Mouse (Mus musculus) Patski (cell line): ENCODE data around the gene Olfr95. TPM values are rescaled to one million over a fixed set of nuclear protein-coding genes. Genes with fewer than 3 reads are reported as not detected.

Source experiments
- ATAC-seq: fragments of 100-300 bp; one replicate; pipeline ENCODE4 v1.8.0; 2021
- CTCF ChIA-PET: fragments of 350-600 bp; sonication (Branson Sonifier 250); formaldehyde crosslinking; loops from one replicate; lab custom pipeline; 2022; ENCODE audit warnings: inconsistent platforms; lab: Charles Lee
- POLR2A ChIA-PET: fragments of 350-600 bp; sonication (Branson Sonifier 250); formaldehyde crosslinking; loops from one replicate; lab custom pipeline; 2022; ENCODE audit warnings: antibody characterized with exemption, inconsistent platforms; lab: Charles Lee
- DNase-seq: peaks from one replicate; pipeline ENCODE4 v3.0.0-alpha.2; 2011; ENCODE audit warnings: low read depth, low spot score
- H3K27me3 ChIP-seq: fragments of 371-371 bp; one replicate; pipeline ENCODE4 v1.5.1; 2021
- CTCF ChIP-seq: fragments of 100-300 bp; IDR thresholded peaks from one replicate; pipeline ENCODE4 v1.5.1; 2021
- in situ Hi-C: fragments of 300-500 bp; cut with MboI; formaldehyde crosslinking; loops from 3 replicates; pipeline ENCODE4 v1.11.1; 2018; ENCODE audit warnings: low pct_unique_long_range_greater_than_20kb, mixed read lengths
- polyA plus RNA-seq: library from polyadenylated mRNA; unstranded; gene quantifications from one replicate; pipeline ENCODE4 v1.2.3, GENCODE M21; 2021

Olfr95 gene
- polyA plus RNA-seq, 1 experiment from 2014 or later: not detected

DNA sequence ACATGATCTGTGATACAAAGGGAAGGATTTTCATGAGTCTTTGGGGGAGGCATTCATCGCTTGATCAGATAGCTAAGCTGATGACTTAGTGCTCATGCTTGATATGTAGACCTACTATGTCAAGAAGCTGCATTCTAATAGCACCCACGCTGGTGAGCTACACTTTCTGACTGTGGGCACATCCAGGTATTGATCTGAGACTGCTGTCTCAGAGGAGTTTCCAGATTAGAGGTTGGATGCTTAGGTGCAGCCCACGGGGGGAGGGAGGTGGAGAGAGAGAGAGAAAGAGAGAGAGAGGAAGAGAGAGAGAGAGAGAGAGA lies 9.0 kb downstream of the Olfr95 start:
- no peak for TF ChIP-seq CTCF
- DNase-seq (no peak), ATAC-seq (no peak)
- POLR2A ChIA-PET: interaction anchor here (0.7 kb wide), 1 partner anchor 121 kb away, joined by 6 read pairs; no protein-coding TSS in a partner anchor
- CTCF ChIA-PET: interaction anchor here (0.6 to 5.9 kb wide), 19 partner anchors 8 to 312 kb away, joined by 3 to 53 read pairs (median 4); partner anchors contain the start of genes Olfr90 and Ubd
- in situ Hi-C loops: loop anchor here (5.0 kb wide), 2 partner anchors 122 to 312 kb away; partner anchors contain the start of gene Trim40
- peaks cover 19% of the 10 kb centered on the region for H3K27me3 ChIP-seq

DNA sequence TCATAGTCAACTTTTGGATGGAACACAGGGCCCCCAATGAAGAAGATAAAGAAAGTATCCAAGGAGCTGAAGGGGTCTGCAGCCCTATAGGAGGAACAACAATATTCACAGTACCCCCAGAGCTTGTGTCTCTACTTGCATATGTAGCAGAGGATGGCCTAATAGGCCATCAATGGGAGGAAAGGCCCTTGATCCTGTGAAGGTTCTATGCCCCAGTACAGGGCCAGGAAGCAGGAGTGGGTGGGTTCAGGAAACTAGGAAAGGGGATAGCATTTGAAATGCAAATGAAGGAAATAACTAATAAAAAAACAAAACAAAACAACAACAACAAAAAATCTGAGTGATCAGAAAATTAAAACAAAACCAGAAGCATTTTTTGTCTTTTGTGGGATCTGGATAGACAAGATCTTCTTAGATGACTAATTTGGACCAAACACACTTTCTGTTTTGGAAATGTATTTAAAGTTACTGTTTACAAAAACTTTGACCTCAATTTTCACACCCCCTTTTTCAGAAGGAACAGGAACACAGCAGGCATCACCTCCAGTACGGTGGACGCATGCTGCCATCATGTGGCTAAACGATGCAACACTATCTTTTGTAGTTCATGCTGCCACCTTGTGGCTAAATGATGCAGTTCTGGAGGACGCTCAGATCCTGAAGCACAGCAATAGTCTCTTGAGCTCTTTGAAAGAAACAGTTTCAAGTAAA lies 9.6 kb downstream of the Olfr95 start:
- TF ChIP-seq CTCF: peak; percentile 98
- H3K27me3 ChIP-seq: peaks cover 19% of the 10 kb centered on the region
- DNase-seq: peak; percentile 28
- in situ Hi-C loops: loop anchor here (5.0 kb wide), 2 partner anchors 121 to 311 kb away; partner anchors contain the start of gene Trim40
- CTCF ChIA-PET: interaction anchor here (0.6 to 5.9 kb wide), 19 partner anchors 9 to 311 kb away, joined by 3 to 53 read pairs (median 4); partner anchors contain the start of genes Olfr90 and Ubd
- peak; percentile 88 for ATAC-seq
- POLR2A ChIA-PET: interaction anchor here (0.7 kb wide), 1 partner anchor 120 kb away, joined by 6 read pairs; no protein-coding TSS in a partner anchor

DNA sequence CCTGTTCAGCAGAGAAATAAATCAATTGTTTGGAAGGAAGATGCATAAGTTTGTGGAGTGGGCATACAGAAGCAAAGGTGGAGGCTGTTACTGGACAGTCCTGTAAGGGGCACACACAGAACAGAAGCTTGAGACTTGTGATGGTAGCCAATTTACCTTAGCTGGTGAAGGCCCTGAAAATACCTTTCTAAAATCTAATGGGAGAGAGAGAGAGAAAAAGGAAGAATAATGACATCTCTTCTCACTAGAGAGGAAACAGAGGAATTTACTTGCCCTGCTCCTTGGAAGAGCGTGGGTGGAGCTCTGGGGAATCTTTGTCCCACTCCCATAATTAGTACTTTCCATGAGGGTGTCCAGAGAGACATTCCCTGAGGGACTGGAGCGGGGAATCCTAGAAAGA lies 12.0 kb downstream of the Olfr95 start, which contains the start of gene Olfr94:
Gene Olfr94 (minus strand): TSS at position 101 of the 400 bp plus-strand sequence.
- POLR2A ChIA-PET: no interaction called here
- TF ChIP-seq CTCF: no peak
- ATAC-seq: no peak
- CTCF ChIA-PET: interaction anchor here (5.9 kb wide), 1 partner anchor 117 kb away, joined by 53 read pairs; no protein-coding TSS in a partner anchor
- peaks cover 13% of the 10 kb centered on the region for H3K27me3 ChIP-seq
- DNase-seq: no peak
- in situ Hi-C loops: loop anchor here (5.0 kb wide), 2 partner anchors 119 to 309 kb away; partner anchors contain the start of gene Trim40

DNA sequence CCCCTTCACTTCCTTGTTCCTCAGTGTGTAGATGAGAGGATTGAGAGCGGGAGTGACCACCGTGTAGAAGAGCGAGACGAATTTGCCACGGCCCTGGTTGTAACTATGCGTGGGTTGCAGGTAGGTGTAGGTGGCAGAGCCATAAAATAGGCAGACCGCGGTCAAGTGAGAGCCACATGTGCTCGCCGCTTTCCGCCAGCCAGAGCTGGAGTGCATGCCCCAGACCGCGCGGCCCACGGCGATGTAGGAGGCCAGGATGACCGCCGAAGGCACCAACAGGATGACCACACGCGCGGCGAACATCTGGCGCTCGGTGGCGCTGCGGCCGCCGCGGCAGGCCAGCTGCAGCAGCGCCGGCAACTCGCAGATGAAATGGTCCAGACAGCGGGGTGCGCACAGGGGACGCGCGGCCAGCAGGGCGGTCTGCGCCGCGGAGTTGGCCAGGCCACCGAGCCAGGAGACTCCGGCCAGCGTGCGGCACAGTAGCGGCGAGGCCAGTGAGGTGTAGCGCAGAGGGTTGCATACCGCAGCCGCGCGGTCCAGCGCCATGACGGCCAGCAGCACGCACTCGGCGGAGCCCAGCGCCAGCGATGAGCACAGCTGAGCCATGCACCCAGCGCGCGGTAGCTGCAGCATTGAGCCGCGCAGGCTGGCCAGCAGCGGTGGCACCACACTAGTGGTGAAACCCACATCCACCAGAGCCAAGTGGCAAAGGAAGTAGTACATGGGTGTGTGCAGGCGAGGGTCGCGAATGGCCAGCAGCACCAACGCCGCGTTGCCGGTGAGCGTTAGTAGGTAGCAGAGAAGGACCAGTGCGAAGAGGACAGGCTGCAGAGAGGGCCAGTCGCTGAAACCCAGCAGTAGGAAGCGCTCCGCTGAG lies 15.8 kb downstream of the Olfr95 start:
- in situ Hi-C loops: no loop called here
- ChIA-PET POLR2A (no interaction called here), CTCF (interaction anchor here (1.5 kb wide), 1 partner anchor 305 kb away, joined by 5 read pairs; no protein-coding TSS in a partner anchor)
- H3K27me3 ChIP-seq: peaks cover 10% of the 10 kb centered on the region
- DNase-seq (no peak), ATAC-seq (no peak)
- TF ChIP-seq CTCF: no peak

DNA sequence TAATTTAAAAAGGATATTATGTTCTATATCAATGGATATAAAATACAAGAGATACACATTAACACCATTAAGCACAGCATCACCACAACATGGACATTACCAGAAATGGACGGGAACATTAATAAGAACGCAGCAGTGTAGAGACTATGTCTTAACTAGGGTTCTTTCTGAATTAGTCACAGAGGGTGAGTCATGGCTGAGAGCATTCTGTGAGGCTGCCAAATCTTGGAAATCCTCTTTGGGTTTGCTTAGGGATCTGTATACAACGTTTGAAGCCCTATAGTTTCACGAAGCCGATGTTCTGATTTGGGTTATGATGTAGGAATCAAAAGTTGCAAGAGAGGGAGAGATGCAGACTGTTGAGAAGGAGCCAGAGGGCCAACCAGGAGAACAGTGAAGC lies 18.1 kb downstream of the Olfr95 start:
- CTCF ChIA-PET: interaction anchor here (2.7 kb wide), 1 partner anchor 9 kb away, joined by 11 read pairs; no protein-coding TSS in a partner anchor
- POLR2A ChIA-PET: no interaction called here
- TF ChIP-seq CTCF: no peak
- H3K27me3 ChIP-seq: no peaks in the 10 kb centered on the region
- peak; percentile 89 for ATAC-seq
- peak; percentile 15 for DNase-seq
- in situ Hi-C loops: no loop called here

DNA sequence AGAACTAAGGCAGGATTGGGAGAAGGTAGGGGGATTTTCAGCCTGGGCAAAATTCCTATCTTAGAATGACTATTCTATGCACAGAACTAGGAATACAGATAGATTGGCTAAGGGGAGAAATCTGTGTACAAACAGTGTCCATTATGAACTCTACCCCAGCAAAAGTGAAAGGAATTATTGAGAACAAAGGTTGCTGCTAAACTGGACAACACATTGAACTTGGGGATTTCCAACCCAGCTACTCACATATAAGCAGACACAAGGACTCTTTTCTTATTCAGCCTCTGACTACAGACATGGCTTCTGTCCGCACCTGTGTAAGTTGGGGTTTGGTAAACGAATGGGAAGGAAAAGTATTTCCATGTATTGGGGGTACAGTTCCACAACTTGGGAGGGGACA lies 19.3 kb downstream of the Olfr95 start, which contains the start of gene Ubd:
Gene Ubd (plus strand): TSS at position 237 of the 400 bp plus-strand sequence.
- ATAC-seq: no peak
- ChIA-PET CTCF (interaction anchor here (2.0 to 2.7 kb wide), 2 partner anchors 11 to 110 kb away, joined by 5 to 11 read pairs; no protein-coding TSS in a partner anchor), POLR2A (no interaction called here)
- no peak for DNase-seq
- H3K27me3 ChIP-seq: peaks cover 2% of the 10 kb centered on the region
- no peak for TF ChIP-seq CTCF
- in situ Hi-C loops: no loop called here

DNA sequence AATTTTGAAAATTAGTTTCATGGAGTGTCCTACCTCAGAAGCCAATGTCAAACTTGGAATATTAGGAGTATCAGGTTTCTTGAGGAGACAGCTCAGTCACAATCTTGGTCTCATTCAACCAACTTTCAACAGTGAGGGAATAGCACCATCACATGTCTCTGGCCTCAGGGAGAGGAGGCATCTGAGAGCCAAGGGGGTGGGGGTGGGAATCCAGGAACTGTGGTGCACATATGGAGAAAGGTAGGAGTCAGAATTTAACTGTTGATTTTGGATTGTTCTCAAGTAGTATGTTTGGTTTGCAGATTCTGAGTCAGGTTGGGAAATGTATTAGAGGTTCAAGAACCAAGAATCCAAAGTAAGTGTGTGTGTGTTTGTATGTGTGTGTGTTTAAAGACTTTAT lies 19.9 kb downstream of the Olfr95 start:
- in situ Hi-C loops: no loop called here
- no peak for TF ChIP-seq CTCF
- POLR2A ChIA-PET: no interaction called here
- H3K27me3 ChIP-seq: peaks cover 3% of the 10 kb centered on the region
- CTCF ChIA-PET: interaction anchor here (1.1 to 2.7 kb wide), 3 partner anchors 11 to 109 kb away, joined by 3 to 11 read pairs (median 5); no protein-coding TSS in a partner anchor
- ATAC-seq (no peak), DNase-seq (no peak)

DNA sequence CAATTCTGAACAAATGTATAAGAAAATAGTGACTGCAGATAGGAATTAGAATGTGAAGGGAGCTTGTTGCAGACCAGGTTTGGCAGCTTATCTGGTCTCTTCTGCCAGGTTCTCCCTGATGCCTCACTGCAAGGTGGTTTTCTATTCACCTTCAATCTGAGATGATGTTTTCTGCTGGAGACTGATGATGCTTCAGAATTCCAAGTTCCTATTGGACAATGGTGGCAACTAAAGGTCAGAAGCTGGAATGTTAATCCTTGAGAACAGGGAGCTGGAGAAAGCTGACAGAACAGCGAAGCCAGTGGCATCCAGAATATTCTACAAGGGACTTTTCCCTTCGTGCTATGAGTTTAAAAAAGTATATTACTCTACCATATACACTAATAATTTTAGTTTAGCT lies 22.2 kb downstream of the Olfr95 start:
- TF ChIP-seq CTCF: no peak
- in situ Hi-C loops: no loop called here
- peak; percentile 3 for DNase-seq
- ATAC-seq: no peak
- H3K27me3 ChIP-seq: peaks cover 3% of the 10 kb centered on the region
- ChIA-PET POLR2A (no interaction called here), CTCF (interaction anchor here (1.2 kb wide), 1 partner anchor 107 kb away, joined by 3 read pairs; no protein-coding TSS in a partner anchor)

DNA sequence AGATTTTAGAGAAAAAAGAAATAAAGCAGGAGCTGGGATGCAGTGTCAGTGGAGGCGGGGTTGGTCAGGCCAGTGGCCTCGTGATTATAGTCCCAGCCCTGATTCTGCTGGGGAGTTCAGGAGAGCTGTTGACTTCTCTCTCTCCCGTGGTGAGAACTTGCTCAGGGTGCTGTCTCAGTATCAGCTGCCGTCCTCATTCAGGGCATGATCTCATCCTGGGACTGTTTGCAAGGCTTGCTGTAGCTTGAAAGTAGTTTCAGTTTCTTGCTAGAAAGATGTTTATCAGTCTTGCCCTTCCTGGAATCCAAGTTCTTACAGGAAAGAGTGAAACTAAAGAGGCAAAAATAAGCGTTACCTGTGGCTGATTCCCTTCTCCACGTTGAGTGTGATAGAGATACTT lies 27.4 kb downstream of the Olfr95 start:
- ChIA-PET POLR2A (no interaction called here), CTCF (no interaction called here)
- DNase-seq (no peak), ATAC-seq (peak; percentile 57)
- peaks cover 3% of the 10 kb centered on the region for H3K27me3 ChIP-seq
- TF ChIP-seq CTCF: no peak
- in situ Hi-C loops: no loop called here

DNA sequence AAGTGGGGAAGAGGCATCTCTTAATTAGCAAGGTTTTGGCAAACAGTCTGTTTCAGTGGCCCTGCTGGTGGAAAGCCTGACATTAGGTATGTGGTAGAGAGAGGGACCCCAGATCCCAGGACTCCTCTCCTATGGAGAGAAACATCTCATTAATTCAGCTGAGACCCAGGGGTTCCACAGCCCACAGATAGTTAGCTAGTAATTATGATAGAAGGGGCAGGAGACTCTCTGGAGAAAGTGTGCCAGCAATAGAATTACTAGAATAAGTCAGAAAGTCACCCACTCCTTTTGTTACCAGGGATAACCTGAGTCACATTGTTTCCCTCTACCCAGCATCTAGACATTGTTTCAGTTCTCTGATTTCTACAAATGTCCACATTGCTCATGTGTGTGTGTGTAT lies 51.5 kb downstream of the Olfr95 start, which contains the start of gene Olfr93:
Gene Olfr93 (minus strand): TSS at position 101 of the 400 bp plus-strand sequence.
- CTCF ChIA-PET: no interaction called here
- POLR2A ChIA-PET: no interaction called here
- no peak for TF ChIP-seq CTCF
- no peak for DNase-seq
- in situ Hi-C loops: no loop called here
- ATAC-seq: no peak
- peaks cover 7% of the 10 kb centered on the region for H3K27me3 ChIP-seq

Other genes starting within 250 kb of the Olfr95 start
- gene 2410137M14Rik, start 231.9 kb downstream of the Olfr95 start, polyA plus RNA-seq: not detected
- 0.28 TPM for gene H2-M5, start 223.6 kb downstream of the Olfr95 start, polyA plus RNA-seq
- gene Zfp57, start 212.0 kb downstream of the Olfr95 start, polyA plus RNA-seq: 36.3 TPM
- gene Mog, start 189.7 kb downstream of the Olfr95 start, polyA plus RNA-seq: 0.10 TPM
- gene Gabbr1, start 167.2 kb downstream of the Olfr95 start, polyA plus RNA-seq: 44.4 TPM
- not detected for gene Olfr90, start 124.6 kb downstream of the Olfr95 start, polyA plus RNA-seq
- gene Olfr91, start 114.8 kb downstream of the Olfr95 start, polyA plus RNA-seq: not detected
- not detected for gene Olfr92, start 93.0 kb downstream of the Olfr95 start, polyA plus RNA-seq
- gene Olfr93, start 51.6 kb downstream of the Olfr95 start, polyA plus RNA-seq: not detected
- gene Ubd, start 19.2 kb downstream of the Olfr95 start, polyA plus RNA-seq: 0.06 TPM
- not detected for gene Olfr94, start 12.1 kb downstream of the Olfr95 start, polyA plus RNA-seq
- gene Olfr96, start 7.0 kb upstream of the Olfr95 start, polyA plus RNA-seq: not detected
- gene Olfr97, start 24.2 kb upstream of the Olfr95 start, polyA plus RNA-seq: not detected
- not detected for gene Olfr98, start 50.6 kb upstream of the Olfr95 start, polyA plus RNA-seq
- gene H2-M3, start 57.1 kb upstream of the Olfr95 start, polyA plus RNA-seq: 6.0 TPM
- gene Olfr99, start 70.3 kb upstream of the Olfr95 start, polyA plus RNA-seq: 0.05 TPM
- not detected for gene Olfr101, start 91.2 kb upstream of the Olfr95 start, polyA plus RNA-seq
- not detected for gene Olfr102, start 103.9 kb upstream of the Olfr95 start, polyA plus RNA-seq
- not detected for gene Olfr103, start 126.6 kb upstream of the Olfr95 start, polyA plus RNA-seq
- gene Olfr104-ps, start 146.5 kb upstream of the Olfr95 start, polyA plus RNA-seq: not detected
- not detected for gene Olfr105-ps, start 165.9 kb upstream of the Olfr95 start, polyA plus RNA-seq
- gene Olfr106-ps, start 177.3 kb upstream of the Olfr95 start, polyA plus RNA-seq: not detected
- 0.01 TPM for gene Olfr107, start 186.1 kb upstream of the Olfr95 start, polyA plus RNA-seq
- gene Olfr108, start 232.4 kb upstream of the Olfr95 start, polyA plus RNA-seq: not detected
- not detected for gene Olfr109, start 245.8 kb upstream of the Olfr95 start, polyA plus RNA-seq